Mouse (Mus musculus): ENCODE measurements at regions not wholly inside any gene's neighbourhood (a gene's known extent, or its start where the extent isn't known, plus 50 kb on each side); places are given as distances from the start of the nearest gene placed in this dataset.

DNA sequence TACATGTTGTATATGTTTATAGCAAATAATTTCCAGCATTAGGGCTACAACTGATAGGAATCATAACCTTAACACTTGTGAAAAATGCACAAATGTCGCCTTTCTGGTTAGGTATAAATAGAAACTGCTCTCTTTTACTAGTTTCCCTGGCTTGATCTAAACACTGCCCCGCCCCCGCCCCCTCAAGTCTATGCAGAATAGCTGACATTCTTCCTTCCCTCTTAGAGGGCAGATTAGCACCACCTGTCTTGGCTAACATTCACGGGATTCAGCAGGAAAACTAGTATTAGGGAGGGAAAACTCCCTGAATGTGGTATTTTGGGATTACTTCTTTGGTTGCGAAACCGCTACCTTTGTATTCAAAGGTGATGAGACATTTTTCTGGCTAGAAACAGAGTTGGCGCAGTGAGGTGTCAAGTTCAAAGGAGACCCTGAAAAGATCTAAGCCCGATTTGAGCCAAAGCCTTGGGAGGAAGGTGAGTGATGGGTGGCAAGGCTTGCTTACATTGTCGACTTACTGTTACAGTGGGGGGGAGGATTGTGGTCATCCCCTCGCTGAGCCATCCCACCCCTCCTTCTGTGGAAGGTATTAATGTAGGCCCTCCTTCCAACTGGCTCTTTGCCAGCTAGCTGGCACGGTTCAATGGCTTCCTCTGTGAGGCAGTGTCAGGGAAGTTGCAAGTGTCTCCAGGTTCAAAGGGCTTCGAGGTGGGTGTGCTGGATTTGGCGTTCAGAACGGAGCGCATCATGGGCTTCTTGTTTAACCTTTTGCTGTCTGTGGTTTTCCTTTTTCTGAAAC, 209.8 kb upstream of the Nr2f2 start:
- Histone ChIP-seq H3K4me3 (no peak overlapping the region), H3K4me1 (replicated peaks) (peaks cover 8% of the 10 kb centered on the region), H3K36me3 (no peaks in the 10 kb centered on the region), H3K9me3 (no peaks in the 10 kb centered on the region), H3K27ac (no peak overlapping the region), H3K27me3 (ENCODE audit: insufficient read depth, poor library complexity, severe bottlenecking) (no peaks in the 10 kb centered on the region; the same call in 1 of the 2 replicates)
- DNase-seq (ENCODE audit: low spot score): no peak
- 45% methylated on average over 15 of the region's 15 CpGs for WGBS

- H3K36me3 ChIP-seq: no peaks in the 10 kb centered on the region
- H3K27me3 ChIP-seq (ENCODE audit: insufficient read depth, poor library complexity, severe bottlenecking): no peaks in the 10 kb centered on the region; the same call in 1 of the 2 replicates
- H3K4me1 ChIP-seq (replicated peaks): peaks cover 8% of the 10 kb centered on the region
- 74% methylated on average over 2 of the region's 2 CpGs for WGBS
- H3K27ac ChIP-seq: no peak overlapping the region
- H3K9me3 ChIP-seq: no peaks in the 10 kb centered on the region
- no peak for DNase-seq (ENCODE audit: low spot score)
- H3K4me3 ChIP-seq: no peak overlapping the region
These were observed 209.1 kb upstream of the Nr2f2 start for GRCm38 (mm10) chr7:70575614-70576013.

DNA sequence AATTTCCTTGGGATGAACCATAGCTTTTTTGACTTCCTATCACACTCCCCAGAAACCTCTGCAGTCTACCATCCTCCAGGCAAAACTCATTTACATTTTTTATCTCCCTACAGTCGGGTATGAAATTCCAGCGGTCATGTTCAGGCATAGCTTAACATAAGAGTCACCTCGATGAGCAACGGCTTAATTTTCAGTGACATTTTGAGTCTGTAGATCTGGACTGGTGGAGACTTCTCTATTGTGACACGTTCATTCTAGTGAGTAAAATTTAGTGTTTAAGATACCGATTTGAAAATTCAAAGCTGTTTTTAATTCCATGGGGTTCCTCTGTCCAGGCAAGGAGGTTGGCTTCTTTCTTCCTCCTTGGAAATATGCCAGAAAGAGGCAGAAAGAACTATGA, 207.7 kb upstream of the Nr2f2 start:
- 93% methylated on average over 6 of the region's 6 CpGs for WGBS
- no peak for DNase-seq (ENCODE audit: low spot score)
- Histone ChIP-seq H3K4me3 (no peak overlapping the region), H3K4me1 (replicated peaks) (peaks cover 8% of the 10 kb centered on the region), H3K27ac (no peak overlapping the region), H3K27me3 (ENCODE audit: insufficient read depth, poor library complexity, severe bottlenecking) (no peaks in the 10 kb centered on the region; the same call in 1 of the 2 replicates), H3K9me3 (no peaks in the 10 kb centered on the region), H3K36me3 (no peaks in the 10 kb centered on the region)

GRCm38 (mm10) chr7:70565034-70565433, 198.5 kb upstream of the Nr2f2 start:
- H3K4me3 ChIP-seq: no peak overlapping the region
- 87% methylated on average over 1 of the region's 1 CpGs for WGBS
- no peak for DNase-seq (ENCODE audit: low spot score)
- no peaks in the 10 kb centered on the region for H3K27me3 ChIP-seq (ENCODE audit: insufficient read depth, poor library complexity, severe bottlenecking)
- H3K36me3 ChIP-seq: no peaks in the 10 kb centered on the region
- no peaks in the 10 kb centered on the region for H3K4me1 ChIP-seq (replicated peaks)
- H3K27ac ChIP-seq: no peak overlapping the region
- H3K9me3 ChIP-seq: no peaks in the 10 kb centered on the region

DNA sequence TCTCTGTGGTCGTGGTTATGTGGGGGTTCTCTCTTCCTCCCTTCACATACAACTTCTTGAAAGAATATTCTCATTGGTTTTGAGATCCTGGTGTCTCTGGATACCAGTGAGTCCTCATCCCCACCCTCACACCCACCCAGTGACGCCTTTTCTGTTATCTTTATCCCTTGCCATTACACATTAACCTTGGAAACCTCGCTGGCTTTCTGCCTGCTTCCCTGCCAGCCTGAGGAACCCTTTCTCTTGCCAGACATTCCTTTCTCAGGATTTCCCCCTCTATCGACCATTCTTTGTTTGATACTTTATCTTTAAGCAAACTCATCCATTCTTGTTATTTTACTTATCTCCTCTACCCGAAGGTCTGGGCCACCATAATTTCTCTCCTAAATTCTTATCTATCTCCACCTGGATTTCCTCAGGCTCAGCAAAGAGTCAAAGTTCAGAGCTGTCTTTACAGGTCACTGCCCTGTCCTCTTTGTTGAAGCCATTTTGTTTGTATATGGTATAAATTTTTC, 182.5 kb upstream of the Nr2f2 start:
- no peak overlapping the region for H3K4me3 ChIP-seq
- no peaks in the 10 kb centered on the region for H3K36me3 ChIP-seq
- no peak overlapping the region for H3K27ac ChIP-seq
- H3K9me3 ChIP-seq: no peaks in the 10 kb centered on the region
- 72% methylated on average over 5 of the region's 5 CpGs for WGBS
- H3K27me3 ChIP-seq (ENCODE audit: insufficient read depth, poor library complexity, severe bottlenecking): no peaks in the 10 kb centered on the region
- no peaks in the 10 kb centered on the region for H3K4me1 ChIP-seq (replicated peaks)
- no peak for DNase-seq (ENCODE audit: low spot score)

- no peaks in the 10 kb centered on the region for H3K36me3 ChIP-seq
- no peak for DNase-seq (ENCODE audit: low spot score)
- 87% methylated on average over 10 of the region's 10 CpGs for WGBS
- no peak overlapping the region for H3K4me3 ChIP-seq
- no peaks in the 10 kb centered on the region for H3K4me1 ChIP-seq (replicated peaks)
- no peak overlapping the region for H3K27ac ChIP-seq
- H3K27me3 ChIP-seq (ENCODE audit: insufficient read depth, poor library complexity, severe bottlenecking): no peaks in the 10 kb centered on the region
- no peaks in the 10 kb centered on the region for H3K9me3 ChIP-seq
These were observed 175.5 kb upstream of the Nr2f2 start for GRCm38 (mm10) chr7:70541881-70542665.

DNA sequence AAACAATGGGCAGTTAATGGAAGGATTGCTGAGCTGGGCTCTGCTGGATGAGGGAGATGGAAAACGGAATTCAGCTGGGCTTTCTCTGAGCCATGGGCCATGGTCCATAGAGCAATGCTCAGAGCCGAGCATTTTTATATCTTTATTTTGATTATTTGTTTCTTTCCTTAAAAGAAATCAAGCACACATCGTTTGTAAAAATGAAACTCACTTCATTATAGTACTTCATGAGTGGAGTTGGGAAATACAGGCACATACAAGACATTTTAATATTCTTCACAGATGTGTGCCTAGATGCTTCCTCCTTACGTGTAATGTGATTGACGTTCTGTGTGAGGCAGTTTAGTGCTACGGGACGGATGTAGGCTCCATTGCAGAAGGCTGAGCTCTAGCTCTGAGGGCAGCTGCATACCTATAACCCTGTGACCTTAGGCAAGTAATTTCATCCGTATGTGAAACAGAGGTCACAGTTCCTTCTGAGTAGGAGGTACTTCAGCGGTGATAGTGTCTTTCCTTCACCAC, 172.6 kb upstream of the Nr2f2 start:
- no peak overlapping the region for H3K27ac ChIP-seq
- no peak overlapping the region for H3K4me3 ChIP-seq
- no peaks in the 10 kb centered on the region for H3K27me3 ChIP-seq (ENCODE audit: insufficient read depth, poor library complexity, severe bottlenecking)
- 67% methylated on average over 9 of the region's 9 CpGs for whole genome bisulfite sequencing
- DNase-seq (ENCODE audit: low spot score): no peak
- no peaks in the 10 kb centered on the region for H3K36me3 ChIP-seq
- H3K4me1 ChIP-seq (replicated peaks): no peaks in the 10 kb centered on the region
- no peaks in the 10 kb centered on the region for H3K9me3 ChIP-seq

GRCm38 (mm10) chr7:70536046-70536445, 169.5 kb upstream of the Nr2f2 start:
- H3K9me3 ChIP-seq: peaks cover 5% of the 10 kb centered on the region; the same call in 1 of the 2 replicates
- no peak overlapping the region for H3K4me3 ChIP-seq
- H3K36me3 ChIP-seq: no peaks in the 10 kb centered on the region
- H3K27me3 ChIP-seq (ENCODE audit: insufficient read depth, poor library complexity, severe bottlenecking): no peaks in the 10 kb centered on the region
- no peak for DNase-seq (ENCODE audit: low spot score)
- no peaks in the 10 kb centered on the region for H3K4me1 ChIP-seq (replicated peaks)
- no peak overlapping the region for H3K27ac ChIP-seq
- WGBS: 83% methylated on average over 6 of the region's 6 CpGs

DNA sequence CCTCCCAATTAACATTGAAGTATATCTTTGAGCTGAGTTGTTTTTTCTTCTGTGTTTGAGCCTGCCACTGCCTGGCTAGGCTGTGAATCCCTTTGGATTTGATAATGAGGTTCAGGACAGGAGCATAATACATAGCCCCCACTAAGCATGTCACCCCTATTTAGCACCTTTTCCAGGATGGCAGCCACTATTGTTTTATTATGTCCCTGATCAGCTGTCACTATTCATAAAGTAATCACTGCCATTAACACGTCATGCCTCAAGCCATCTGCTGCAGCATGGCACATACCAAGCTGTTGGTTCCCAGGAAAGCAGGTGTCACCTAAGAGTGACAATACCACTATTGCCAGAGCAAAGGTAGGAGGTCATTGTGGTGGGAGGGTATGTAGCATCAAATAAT, 167.0 kb upstream of the Nr2f2 start:
- H3K27ac ChIP-seq: no peak overlapping the region
- H3K27me3 ChIP-seq (ENCODE audit: insufficient read depth, poor library complexity, severe bottlenecking): no peaks in the 10 kb centered on the region
- H3K4me1 ChIP-seq (replicated peaks): no peaks in the 10 kb centered on the region
- H3K9me3 ChIP-seq: peaks cover 7% of the 10 kb centered on the region; the same call in 1 of the 2 replicates
- no peak overlapping the region for H3K4me3 ChIP-seq
- WGBS: 74% methylated on average over 1 of the region's 1 CpGs
- DNase-seq (ENCODE audit: low spot score): no peak
- H3K36me3 ChIP-seq: no peaks in the 10 kb centered on the region

- H3K4me3 ChIP-seq: no peak overlapping the region
- WGBS: 88% methylated on average over 4 of the region's 4 CpGs
- no peaks in the 10 kb centered on the region for H3K36me3 ChIP-seq
- H3K27me3 ChIP-seq (ENCODE audit: insufficient read depth, poor library complexity, severe bottlenecking): no peaks in the 10 kb centered on the region
- peaks cover 7% of the 10 kb centered on the region; the same call in 1 of the 2 replicates for H3K9me3 ChIP-seq
- H3K27ac ChIP-seq: no peak overlapping the region
- H3K4me1 ChIP-seq (replicated peaks): no peaks in the 10 kb centered on the region
- no peak for DNase-seq (ENCODE audit: low spot score)
These were observed 161.4 kb upstream of the Nr2f2 start for GRCm38 (mm10) chr7:70527921-70528320.

DNA sequence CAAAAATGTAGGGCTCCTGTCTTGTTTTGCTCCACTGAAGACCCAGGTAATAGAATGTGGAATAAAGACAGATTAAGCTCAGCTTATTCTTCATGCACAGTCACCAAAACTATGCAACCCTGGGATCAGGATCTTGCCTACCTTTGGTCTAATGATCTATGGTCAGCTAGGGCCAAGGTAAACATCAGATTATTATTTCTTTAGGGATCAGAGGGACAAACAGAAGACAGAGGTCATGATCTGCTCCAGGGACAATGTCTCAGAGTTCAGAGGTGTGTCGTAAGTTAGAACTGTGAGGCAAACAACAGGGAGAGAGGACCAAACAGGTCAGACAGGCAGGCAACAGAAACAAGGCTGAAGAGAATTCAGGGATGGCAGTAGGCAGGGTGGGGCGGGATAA, 158.8 kb upstream of the Nr2f2 start:
- H3K4me1 ChIP-seq (replicated peaks): no peaks in the 10 kb centered on the region
- WGBS: 89% methylated on average over 2 of the region's 2 CpGs
- H3K4me3 ChIP-seq: no peak overlapping the region
- H3K36me3 ChIP-seq: no peaks in the 10 kb centered on the region
- H3K27me3 ChIP-seq (ENCODE audit: insufficient read depth, poor library complexity, severe bottlenecking): no peaks in the 10 kb centered on the region
- DNase-seq (ENCODE audit: low spot score): no peak
- H3K9me3 ChIP-seq: no peaks in the 10 kb centered on the region; the same call in 1 of the 2 replicates
- H3K27ac ChIP-seq: no peak overlapping the region

GRCm38 (mm10) chr7:70524744-70525143, 158.2 kb upstream of the Nr2f2 start:
- H3K36me3 ChIP-seq: no peaks in the 10 kb centered on the region
- no peaks in the 10 kb centered on the region; the same call in 1 of the 2 replicates for H3K9me3 ChIP-seq
- no peaks in the 10 kb centered on the region for H3K27me3 ChIP-seq (ENCODE audit: insufficient read depth, poor library complexity, severe bottlenecking)
- no peaks in the 10 kb centered on the region for H3K4me1 ChIP-seq (replicated peaks)
- H3K4me3 ChIP-seq: no peak overlapping the region
- DNase-seq (ENCODE audit: low spot score): no peak
- 90% methylated on average over 9 of the region's 9 CpGs for WGBS
- H3K27ac ChIP-seq: no peak overlapping the region

- WGBS: 94% methylated on average over 4 of the region's 4 CpGs
- no peak overlapping the region for H3K27ac ChIP-seq
- H3K36me3 ChIP-seq: no peaks in the 10 kb centered on the region
- H3K27me3 ChIP-seq (ENCODE audit: insufficient read depth, poor library complexity, severe bottlenecking): no peaks in the 10 kb centered on the region
- no peak overlapping the region for H3K4me3 ChIP-seq
- H3K4me1 ChIP-seq (replicated peaks): no peaks in the 10 kb centered on the region
- no peaks in the 10 kb centered on the region; the same call in 1 of the 2 replicates for H3K9me3 ChIP-seq
- DNase-seq (ENCODE audit: low spot score): no peak
These were observed 157.7 kb upstream of the Nr2f2 start for GRCm38 (mm10) chr7:70524251-70524650.
